Mouse (Mus musculus): ENCODE results near the gene AA467197.
A peak's percentile ranks its signal among the peaks of the same experiment; 100 is the strongest.

The AA467197 gene

DNA sequence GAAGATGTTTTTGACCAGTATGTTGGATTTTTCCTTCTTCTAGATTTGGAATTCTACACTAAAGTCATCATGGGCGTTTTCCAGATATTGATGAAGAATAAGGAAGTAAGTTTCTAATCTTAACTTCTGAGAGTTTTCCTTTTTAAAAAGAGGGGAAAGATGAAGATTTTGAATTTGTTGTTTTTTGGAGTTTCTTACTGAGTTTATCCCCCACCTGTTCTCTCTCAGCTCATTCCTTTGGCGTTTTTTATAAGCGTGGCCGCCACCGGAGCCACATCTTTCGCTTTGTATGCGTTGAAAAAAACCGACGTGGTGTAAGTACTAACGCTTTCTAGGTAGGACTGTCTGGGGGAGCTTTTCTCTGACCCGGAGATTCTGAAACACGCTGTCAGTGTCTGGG, 1.2 kb downstream of the AA467197 start:
- no peak for DNase-seq (ENCODE audit: low spot score in 2 of 2)

GRCm38 (mm10) chr2:122638673-122639072, 1.9 kb downstream of the AA467197 start:
- DNase-seq (ENCODE audit: low spot score in 2 of 2), result no peak

GRCm38 (mm10) chr2:122652096-122653084, 15.6 kb downstream of the AA467197 start:
- DNase-seq (ENCODE audit: low spot score in 2 of 2), result peak; percentile 28 to 47

DNA sequence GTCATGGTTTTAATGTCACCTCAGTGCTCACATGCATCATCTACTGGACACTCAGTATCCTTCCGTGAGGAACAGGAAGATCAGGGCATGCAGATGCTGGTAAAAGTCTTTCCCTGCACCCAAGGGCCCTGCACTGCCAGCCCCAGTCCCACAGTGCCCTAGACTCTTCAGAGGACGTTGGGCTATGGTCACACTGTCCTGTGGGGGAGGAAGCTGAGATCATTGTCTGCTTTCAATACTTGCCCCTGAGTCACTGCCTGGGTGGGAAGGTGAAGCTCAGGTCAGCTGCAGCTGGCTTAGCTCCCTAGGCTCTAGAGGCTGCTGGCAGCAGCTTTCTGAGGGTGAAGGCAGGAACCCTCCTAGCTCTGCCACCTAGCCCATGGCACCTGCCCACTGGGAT, 19.3 kb downstream of the AA467197 start:
- no peak for DNase-seq (ENCODE audit: low spot score in 2 of 2)

DNA sequence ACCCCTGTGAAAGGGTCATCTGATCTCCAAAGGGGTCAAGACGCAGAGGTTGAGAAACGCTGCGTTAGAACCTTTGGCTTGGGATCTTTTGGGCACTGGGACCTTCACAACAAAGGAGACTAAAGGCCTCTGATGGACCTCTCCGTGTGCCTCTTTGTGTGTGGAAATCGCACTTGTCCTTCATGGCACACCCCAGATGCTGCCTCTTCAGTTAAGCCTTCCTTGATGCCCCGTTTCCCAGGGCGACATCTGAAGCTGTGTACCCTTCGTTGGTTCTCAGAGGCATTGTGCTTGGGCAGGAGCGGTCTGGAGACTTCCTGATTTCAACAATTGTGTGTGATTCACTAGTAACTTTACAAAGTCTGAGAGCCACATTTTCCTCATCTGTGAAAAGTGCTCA, 20.0 kb downstream of the AA467197 start:
- DNase-seq (ENCODE audit: low spot score in 2 of 2), result no peak

- DNase-seq (ENCODE audit: low spot score in 2 of 2), result no peak
These were observed 21.1 kb downstream of the AA467197 start for GRCm38 (mm10) chr2:122657707-122658524.

- DNase-seq (ENCODE audit: low spot score in 2 of 2), result no peak
These were observed 23.0 kb downstream of the AA467197 start for GRCm38 (mm10) chr2:122659825-122660224.

- DNase-seq (ENCODE audit: low spot score in 2 of 2), result no peak
These were observed 28.6 kb downstream of the AA467197 start for GRCm38 (mm10) chr2:122665253-122665972.

GRCm38 (mm10) chr2:122665973-122666875, 29.4 kb downstream of the AA467197 start:
- DNase-seq (ENCODE audit: low spot score in 2 of 2), result no peak

DNA sequence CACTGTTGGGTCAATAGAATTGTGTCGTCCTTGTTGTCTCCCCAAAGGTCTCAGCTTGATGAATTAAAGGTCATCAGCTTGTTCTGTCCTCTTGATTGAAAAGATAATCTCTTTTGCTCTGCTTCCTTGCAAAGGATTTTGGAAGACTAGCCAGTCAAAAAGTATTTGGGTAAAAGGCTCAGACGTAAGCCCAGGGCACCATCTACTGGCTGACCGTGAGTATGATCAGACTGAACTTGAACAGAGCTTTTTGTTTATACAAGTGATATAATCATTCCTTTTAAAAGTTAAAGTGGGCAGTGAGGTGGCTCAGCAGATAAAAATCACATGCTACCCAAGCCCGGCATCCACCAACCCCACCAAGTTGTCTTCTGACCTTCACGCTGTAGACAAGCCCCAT, 31.1 kb downstream of the AA467197 start:
- DNase-seq (ENCODE audit: low spot score in 2 of 2), result no peak

GRCm38 (mm10) chr2:122671714-122672113, 34.9 kb downstream of the AA467197 start:
- no peak for DNase-seq (ENCODE audit: low spot score in 2 of 2)

DNA sequence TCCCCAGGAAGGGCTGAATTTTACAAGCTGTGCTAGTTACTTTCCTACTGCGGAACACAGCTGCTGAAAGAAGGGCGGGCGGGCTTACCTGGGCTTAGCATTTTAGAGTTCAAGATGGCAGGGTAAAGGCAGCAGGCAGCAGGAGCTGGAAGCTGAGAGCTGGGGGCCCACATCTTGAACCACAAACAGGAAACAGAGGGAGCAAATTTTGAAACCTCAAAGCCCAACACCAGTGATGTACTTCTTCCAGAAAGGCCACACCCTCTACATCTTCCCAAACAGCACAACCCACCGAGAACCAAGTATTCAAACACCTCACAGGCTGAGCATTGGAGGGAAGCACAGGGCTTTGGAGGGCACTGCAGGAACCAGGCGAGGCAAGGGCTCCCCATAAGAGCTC, 36.1 kb downstream of the AA467197 start:
- DNase-seq (ENCODE audit: low spot score in 2 of 2), result no peak

- DNase-seq (ENCODE audit: low spot score in 2 of 2), result no peak
These were observed 38.3 kb downstream of the AA467197 start for GRCm38 (mm10) chr2:122675126-122675525.

DNA sequence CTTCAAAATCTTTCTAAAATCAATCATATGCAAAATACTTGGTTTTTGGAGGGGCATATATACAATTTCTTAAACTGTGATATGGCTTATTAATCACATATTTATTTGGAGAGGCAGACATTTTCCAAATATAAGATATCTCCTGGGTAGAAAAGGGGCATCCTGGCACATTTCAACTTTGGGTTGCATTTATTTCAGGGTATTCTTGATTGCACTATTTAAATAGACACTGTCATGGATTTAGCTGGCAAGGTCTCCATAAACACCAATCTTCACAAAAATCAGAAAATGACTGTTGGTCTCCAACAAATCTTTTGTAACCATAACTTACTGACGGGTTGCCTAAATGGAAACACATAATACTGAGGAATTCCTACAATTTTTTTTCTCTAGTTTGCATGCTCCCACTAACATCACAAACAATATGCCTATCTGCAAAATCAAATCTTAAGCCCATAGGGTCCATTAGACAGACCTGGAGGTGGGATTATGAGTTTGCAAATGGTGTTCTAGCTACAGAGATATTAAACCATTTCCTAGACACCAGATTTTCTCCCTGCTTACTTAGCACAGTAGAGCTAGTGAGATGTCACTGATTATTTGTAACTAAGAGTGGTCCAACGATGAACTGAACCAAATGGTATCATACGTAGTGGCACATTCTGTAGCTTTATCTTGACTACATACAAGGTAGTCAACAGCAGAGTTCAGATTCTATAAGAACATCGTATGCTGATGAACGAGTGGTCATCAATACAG, 44.8 kb downstream of the AA467197 start:
- no peak for DNase-seq (ENCODE audit: low spot score in 2 of 2)

DNA sequence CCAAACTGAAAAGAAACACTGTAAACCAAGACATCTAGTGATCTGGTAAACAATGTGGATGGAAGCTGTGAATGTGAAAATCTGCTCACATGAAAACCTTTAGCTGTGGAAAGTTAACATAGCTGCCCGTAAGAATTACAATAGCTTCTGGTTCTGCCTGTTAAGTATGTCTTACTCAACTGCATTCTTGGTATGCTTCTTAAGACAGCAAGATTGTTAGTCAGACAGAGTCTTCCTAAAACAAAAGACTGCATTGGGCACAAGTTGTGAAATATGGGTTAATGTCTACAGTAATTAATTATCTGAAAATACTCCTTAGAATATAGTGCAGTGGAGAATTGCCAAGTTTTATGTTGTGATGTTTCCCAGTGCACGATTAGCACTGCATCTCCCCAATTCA, 45.7 kb downstream of the AA467197 start:
- no peak for DNase-seq (ENCODE audit: low spot score in 2 of 2)

GRCm38 (mm10) chr2:122683641-122684040, 46.9 kb downstream of the AA467197 start:
- DNase-seq (ENCODE audit: low spot score in 2 of 2), result no peak

DNA sequence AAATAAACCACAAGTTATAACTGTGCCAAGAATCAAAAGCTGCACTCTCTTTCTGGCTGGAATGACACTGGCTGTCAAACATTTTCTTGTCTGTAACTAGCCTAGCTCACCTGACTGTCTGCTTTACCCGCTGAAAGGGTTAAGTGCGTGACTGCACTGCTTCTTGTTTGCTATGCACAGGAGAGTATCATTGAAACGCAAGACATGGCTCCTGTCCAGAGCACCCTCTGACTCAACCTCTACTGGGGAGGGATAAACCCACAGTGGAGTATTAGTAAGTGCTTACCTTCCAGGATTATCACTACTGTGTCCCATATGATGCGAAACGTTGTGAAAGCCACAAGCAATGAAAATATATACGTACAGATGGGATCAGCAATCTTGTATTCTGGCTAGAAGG, 49.9 kb downstream of the AA467197 start:
- DNase-seq (ENCODE audit: low spot score in 2 of 2), result no peak

All from heart, adult 9 months (tissue).